Mouse (Mus musculus) adrenal gland, adult 10 weeks (tissue): ENCODE results near the gene Olfr635. TPM values are rescaled to one million over a fixed set of nuclear protein-coding genes. Genes with fewer than 3 reads are reported as not detected.

ENCODE experiments used
- polyA plus RNA-seq: library from polyadenylated mRNA; stranded (reverse); fragments of 350-450 nt; fragmentation: Illumina TruSeq; extraction: RNeasy Lipid Tissue Mini Kit (QIAGEN cat#74804); gene quantifications from one replicate; pipeline ENCODE4 v1.2.3, GENCODE M21; 2014; ENCODE audit warnings: low read depth, low replicate concordance

Gene Olfr635
- not detected for polyA plus RNA-seq

GRCm38 (mm10) chr7:103970852-103971251, at the start of gene Olfr635:
Gene Olfr635, plus strand, starts transcription at chr7:103971152.

GRCm38 (mm10) chr7:103928525-103928924, 42.4 kb upstream of the Olfr635 start, which contains the start of gene Olfr631:
Gene Olfr631, plus strand, starts transcription at chr7:103928825.

GRCm38 (mm10) chr7:103934264-103934663, 36.7 kb upstream of the Olfr635 start, which contains the start of gene Olfr632:
Gene Olfr632, plus strand, starts transcription at chr7:103934347.

GRCm38 (mm10) chr7:103944137-103944536, 26.8 kb upstream of the Olfr635 start, which contains the start of gene Olfr633:
Gene Olfr633, plus strand, starts transcription at chr7:103944437.

GRCm38 (mm10) chr7:103998446-103998845, 27.5 kb downstream of the Olfr635 start, which contains the start of gene Olfr638:
Gene Olfr638, plus strand, starts transcription at chr7:103998746.

GRCm38 (mm10) chr7:104017203-104017602, 46.3 kb downstream of the Olfr635 start, which contains the start of gene Olfr639:
Gene Olfr639, minus strand, starts transcription at chr7:104017303.

GRCm38 (mm10) chr7:104025473-104025872, 54.5 kb downstream of the Olfr635 start, which contains the start of gene Olfr640:
Gene Olfr640, minus strand, starts transcription at chr7:104025573.

GRCm38 (mm10) chr7:104035145-104035544, 64.2 kb downstream of the Olfr635 start, which contains the start of gene Olfr641:
Gene Olfr641, plus strand, starts transcription at chr7:104035445.

Other genes with a start within 250 kb of the Olfr635 start
- not detected for gene Olfr628, start 240.8 kb upstream of the Olfr635 start, polyA plus RNA-seq
- gene Olfr629, start 226.2 kb upstream of the Olfr635 start, polyA plus RNA-seq = not detected
- gene Olfr630, start 213.8 kb upstream of the Olfr635 start, polyA plus RNA-seq = not detected
- not detected for gene Olfr69, start 199.6 kb upstream of the Olfr635 start, polyA plus RNA-seq
- not detected for gene Olfr68, start 191.5 kb upstream of the Olfr635 start, polyA plus RNA-seq
- gene Olfr67, start 179.3 kb upstream of the Olfr635 start, polyA plus RNA-seq = not detected
- 7.8 TPM for gene Hbb-bt, start 157.2 kb upstream of the Olfr635 start, polyA plus RNA-seq
- gene Hbb-bs, start 143.1 kb upstream of the Olfr635 start, polyA plus RNA-seq = 111 TPM
- gene Hbb-bh2, start 130.6 kb upstream of the Olfr635 start, polyA plus RNA-seq = not detected
- gene Hbb-bh1, start 128.0 kb upstream of the Olfr635 start, polyA plus RNA-seq = not detected
- gene Hbb-y, start 117.9 kb upstream of the Olfr635 start, polyA plus RNA-seq = not detected
- gene Olfr66, start 84.9 kb upstream of the Olfr635 start, polyA plus RNA-seq = not detected
- not detected for gene Olfr64, start 76.7 kb upstream of the Olfr635 start, polyA plus RNA-seq
- not detected for gene Olfr65, start 67.7 kb upstream of the Olfr635 start, polyA plus RNA-seq
- gene Olfr631, start 42.3 kb upstream of the Olfr635 start, polyA plus RNA-seq = not detected
- not detected for gene Olfr632, start 36.8 kb upstream of the Olfr635 start, polyA plus RNA-seq
- not detected for gene Olfr633, start 26.7 kb upstream of the Olfr635 start, polyA plus RNA-seq
- gene Olfr638, start 27.6 kb downstream of the Olfr635 start, polyA plus RNA-seq = not detected
- gene Olfr639, start 46.2 kb downstream of the Olfr635 start, polyA plus RNA-seq = not detected
- not detected for gene Olfr640, start 54.4 kb downstream of the Olfr635 start, polyA plus RNA-seq
- gene Olfr641, start 64.3 kb downstream of the Olfr635 start, polyA plus RNA-seq = not detected
- gene Olfr642, start 81.5 kb downstream of the Olfr635 start, polyA plus RNA-seq = not detected
- gene 4930516K23Rik, start 90.3 kb downstream of the Olfr635 start, polyA plus RNA-seq = not detected
- gene Olfr644, start 100.7 kb downstream of the Olfr635 start, polyA plus RNA-seq = not detected
- not detected for gene Olfr645, start 114.3 kb downstream of the Olfr635 start, polyA plus RNA-seq
- not detected for gene Olfr646, start 133.7 kb downstream of the Olfr635 start, polyA plus RNA-seq
- gene Ubqln5, start 158.7 kb downstream of the Olfr635 start, polyA plus RNA-seq = not detected
- gene Olfr643, start 166.3 kb downstream of the Olfr635 start, polyA plus RNA-seq = not detected
- not detected for gene Ubqln3, start 172.1 kb downstream of the Olfr635 start, polyA plus RNA-seq
- not detected for gene Ubqlnl, start 179.4 kb downstream of the Olfr635 start, polyA plus RNA-seq
- gene Olfm5, start 193.7 kb downstream of the Olfr635 start, polyA plus RNA-seq = not detected
- not detected for gene Olfr648, start 212.2 kb downstream of the Olfr635 start, polyA plus RNA-seq
- gene Olfr649, start 224.8 kb downstream of the Olfr635 start, polyA plus RNA-seq = not detected
- 1.0 TPM for gene Trim6, start 247.6 kb downstream of the Olfr635 start, polyA plus RNA-seq